Mouse (Mus musculus): ENCODE results near the gene Sbp.
"Not testable (repeated sequence)": the region's sequence is repeated elsewhere in the genome, so short reads cannot be mapped to it uniquely, and the experiment has no call there.

Gene Sbp

DNA sequence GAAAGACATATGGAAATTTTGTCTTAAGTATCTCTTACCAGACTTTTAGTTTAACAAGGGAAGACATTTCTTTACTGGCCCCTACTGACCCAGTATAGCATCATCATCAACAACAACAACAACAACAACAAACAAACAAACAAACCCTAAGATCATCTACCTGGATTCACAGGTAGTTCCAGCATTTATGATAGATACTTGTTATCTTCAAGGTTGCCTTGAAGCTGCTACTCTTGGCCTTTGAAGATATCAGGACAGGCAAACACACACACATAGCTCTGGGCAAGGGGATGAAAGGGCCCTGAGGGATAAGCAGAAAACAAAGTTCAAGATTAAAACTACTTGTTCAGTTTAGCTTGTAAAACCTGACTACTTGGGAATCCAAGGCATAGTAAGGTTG, at the start of gene Sbp:
TSS of gene Sbp (plus strand) at position 301 of the 400 bp plus-strand sequence.
- DNase-seq (ENCODE audit: low spot score in 2 of 2): no peak

DNA sequence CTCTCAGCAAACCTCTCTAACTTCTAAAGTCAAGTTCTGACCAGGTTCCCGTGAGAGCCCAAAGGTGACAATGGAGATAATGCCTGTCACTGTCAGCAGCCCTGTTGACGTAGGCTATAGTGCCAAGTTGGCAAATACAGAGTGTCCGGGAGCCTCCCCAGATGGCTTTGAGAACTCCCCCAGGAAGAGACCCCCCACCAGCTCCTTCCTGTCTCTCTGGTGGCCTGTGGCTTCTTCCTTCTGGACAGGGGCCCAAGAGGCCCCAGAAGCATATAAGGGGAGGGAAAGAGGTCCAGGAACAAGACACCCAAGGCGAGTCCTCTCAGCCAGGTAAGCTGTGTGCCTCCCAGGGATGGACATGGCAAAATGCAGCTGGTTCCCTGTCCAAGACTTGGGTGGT, 24.3 kb upstream of the Sbp start, which contains the start of gene Dcpp3:
TSS of gene Dcpp3 (plus strand) at position 301 of the 400 bp plus-strand sequence.
- not testable (repeated sequence) for DNase-seq (ENCODE audit: low spot score in 2 of 2)

DNA sequence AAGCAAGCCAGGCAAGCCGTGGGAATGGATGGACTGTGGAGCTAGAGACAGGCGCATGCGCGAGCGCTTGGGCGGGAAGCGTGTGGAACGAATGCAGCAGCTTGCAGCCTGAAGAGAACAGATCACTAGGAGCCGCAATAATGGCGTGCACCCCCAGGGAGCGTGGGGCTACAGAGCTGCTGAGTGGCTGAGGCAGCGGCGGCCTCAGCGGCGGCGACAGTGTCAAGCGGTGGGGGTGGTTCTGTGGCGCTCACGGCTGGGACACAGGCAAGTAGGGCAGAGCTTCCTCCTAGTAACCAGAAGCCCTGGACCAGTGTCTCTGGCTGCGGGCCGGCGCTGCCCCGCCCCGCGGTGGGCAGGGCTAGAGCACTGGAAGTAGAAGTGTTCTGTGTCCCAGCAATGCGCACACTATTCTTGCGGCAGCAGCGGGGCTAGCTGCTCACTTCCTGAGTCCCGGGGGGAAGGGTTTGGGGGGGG, 16.9 kb upstream of the Sbp start:
- peak; percentile 80 to 81 for DNase-seq (ENCODE audit: low spot score in 2 of 2)

DNA sequence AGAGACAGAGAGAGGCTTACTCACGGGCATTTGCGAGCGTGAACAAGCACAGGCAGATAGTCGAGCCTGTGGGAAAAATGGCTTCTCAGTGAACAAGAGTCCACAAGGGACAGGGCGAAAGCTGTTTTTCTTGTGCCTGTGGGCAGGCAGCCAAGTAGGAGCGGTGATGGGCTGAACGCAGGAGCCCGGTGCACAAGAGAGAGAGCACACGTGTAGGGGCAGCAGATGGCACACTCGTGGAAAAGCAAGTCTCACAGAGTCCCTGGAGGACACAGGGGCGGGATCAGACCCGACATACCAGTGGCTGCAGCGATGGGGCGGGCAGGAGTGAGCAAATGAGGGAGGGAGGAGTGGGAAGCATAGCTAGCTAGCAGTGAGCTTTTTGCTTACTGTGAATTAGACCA, 16.4 kb upstream of the Sbp start:
- peak in 1 of 2 experiments; percentile 2 for DNase-seq (ENCODE audit: low spot score in 2 of 2)

DNA sequence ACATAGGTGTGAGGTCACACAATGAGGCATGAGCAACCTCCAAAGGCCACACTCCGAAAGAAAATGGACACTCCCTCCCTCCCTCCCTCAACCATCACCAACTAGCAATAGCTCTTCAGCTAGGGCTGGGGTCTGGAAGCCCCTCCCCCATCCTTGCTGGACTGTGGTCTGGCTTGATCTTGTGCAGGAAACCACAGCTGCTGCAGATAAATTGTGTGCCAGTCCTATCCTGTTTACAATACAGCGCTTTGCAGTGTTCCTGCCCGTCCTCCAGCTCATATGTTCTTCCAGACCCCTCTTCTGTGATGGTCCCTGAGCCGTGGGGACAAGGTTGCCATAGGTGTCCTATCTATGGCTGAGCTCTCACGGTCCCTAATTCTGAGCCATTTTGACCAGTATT, 10.3 kb upstream of the Sbp start:
- no peak for DNase-seq (ENCODE audit: low spot score in 2 of 2)

DNA sequence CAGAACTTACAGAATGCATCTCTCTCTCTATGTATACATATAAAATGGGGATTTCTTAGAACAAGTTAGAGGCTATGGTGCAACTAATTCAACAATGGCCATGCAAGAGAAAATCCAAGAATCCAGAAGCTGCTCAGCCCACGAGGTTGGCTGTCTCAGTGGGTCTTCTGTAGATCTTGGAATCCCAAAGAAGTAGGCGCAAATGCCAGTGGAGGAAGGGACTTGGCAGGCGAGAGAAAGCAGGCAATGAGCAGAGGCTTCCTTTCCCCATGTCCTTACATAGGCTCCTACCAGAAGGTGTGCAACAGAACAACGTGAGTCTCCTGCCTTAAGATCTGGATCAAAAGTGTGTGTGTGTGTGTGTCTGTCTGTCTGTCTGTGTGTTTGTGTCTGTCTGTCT, 6.0 kb downstream of the Sbp start:
- not testable (repeated sequence) for DNase-seq (ENCODE audit: low spot score in 2 of 2)

DNA sequence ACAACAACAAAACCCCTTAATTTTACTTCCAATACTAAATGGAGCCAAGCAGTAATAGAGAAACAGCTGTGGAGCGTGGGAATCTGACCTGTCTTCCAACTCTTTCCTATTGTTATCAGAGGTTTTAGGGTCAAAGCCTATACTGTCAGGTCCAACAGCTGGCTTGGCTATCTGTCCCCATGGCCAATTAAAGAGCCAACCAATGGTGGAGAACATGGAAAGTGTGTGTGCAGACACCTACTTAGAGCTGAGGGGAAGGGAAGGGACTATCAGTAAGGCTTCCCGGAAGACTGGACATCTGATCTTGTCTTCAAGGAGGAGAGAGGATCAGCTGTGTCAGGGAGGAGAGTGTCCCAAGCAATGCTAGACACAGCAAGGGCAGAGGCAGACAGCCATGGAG, 7.6 kb downstream of the Sbp start:
- DNase-seq (ENCODE audit: low spot score in 2 of 2): no peak

DNA sequence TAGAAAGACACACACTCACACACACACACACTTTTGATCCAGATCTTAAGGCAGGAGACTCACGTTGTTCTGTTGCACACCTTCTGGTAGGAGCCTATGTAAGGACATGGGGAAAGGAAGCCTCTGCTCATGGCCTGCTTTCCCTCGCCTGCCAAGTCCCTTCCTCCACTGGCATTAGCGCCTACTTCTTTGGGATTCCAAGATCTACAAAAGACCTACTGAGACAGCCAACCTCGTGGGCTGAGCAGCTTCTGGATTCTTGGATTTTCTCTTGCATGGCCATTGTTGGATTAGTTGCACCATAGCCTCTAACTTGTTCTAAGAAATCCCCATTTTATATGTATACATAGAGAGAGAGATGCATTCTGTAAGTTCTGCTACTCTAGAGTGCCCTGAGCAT, 9.4 kb downstream of the Sbp start:
- DNase-seq (ENCODE audit: low spot score in 2 of 2): not testable (repeated sequence)

DNA sequence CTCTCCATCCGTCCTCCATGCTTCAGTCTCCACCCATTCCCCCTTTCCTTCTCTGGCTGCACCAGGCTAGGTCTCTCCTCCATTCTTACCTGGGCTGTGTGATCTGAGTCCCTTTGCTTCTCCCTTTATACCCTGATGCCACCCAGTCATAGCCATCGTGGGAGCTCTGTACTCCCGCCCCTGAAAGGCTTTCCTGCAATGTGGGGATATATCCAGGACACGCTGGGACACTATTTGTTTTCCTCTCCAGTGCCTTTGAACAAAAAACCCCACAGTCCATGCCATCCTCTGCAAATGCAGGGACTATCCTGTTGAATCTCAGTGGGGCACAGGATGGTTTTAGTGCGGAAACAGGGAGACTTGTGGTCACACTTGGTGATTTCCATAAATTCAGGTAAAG, 13.7 kb downstream of the Sbp start, which contains the start of gene Sbpl:
TSS of gene Sbpl (minus strand) at position 101 of the 400 bp plus-strand sequence.
- no peak for DNase-seq (ENCODE audit: low spot score in 2 of 2)

DNA sequence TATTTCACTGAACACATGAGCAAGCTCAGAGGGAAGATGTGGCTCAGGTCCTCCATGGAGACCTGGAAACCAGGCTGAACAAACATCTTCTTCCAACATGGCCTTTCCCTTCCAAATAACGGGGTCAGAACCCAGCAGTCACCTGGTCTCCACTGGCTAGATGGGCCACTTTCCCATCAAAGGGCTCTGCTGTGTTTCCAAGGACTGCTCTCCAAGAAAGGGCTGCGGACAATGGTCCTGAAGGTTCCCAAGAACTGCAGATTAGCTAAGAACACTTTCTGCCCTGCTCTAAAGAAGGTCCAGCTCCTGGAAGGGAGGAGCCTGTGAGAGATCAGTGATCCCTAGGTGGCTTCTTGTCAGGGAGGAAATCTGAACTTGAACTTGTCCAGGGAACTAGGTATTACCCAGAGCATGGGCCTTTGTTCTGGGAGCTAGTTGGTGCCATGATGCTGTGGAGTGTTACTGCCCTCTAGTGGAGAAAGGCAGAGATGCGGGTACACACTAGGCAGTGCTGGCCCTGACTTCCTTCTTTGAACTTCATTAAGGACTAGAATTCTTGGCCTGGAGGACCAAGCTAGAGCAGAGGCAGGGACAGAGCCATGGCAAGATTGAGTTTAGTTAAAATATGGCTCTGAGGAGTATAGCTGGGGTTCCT, 18.7 kb downstream of the Sbp start:
- DNase-seq (ENCODE audit: low spot score in 2 of 2): peak; percentile 62 to 72

DNA sequence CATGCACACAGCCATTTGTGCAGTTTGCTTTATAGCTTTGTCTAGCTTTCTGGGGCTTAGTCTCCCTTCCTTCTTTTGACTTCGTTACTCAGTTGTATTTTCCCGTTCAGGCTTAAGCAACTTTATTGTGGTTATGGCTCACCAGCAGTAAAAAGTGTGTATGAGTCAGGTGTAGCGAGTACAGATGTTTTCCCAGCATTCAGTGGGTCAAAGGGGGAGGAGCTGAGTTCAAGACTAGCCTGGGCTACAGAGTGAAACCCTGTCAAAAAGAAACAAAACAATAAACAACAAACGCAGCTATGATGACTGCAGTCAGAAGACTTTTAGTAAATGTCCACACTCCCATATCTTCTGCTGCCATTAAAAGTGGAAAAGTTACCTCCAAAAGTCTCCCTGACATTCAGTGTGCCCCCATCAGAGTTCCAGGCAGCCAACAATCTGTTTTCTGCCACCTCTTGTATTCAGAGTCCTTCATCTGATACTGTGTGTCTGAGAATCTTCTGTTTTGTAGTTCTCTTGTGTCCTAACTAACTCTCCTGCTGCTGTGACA, 20.2 kb downstream of the Sbp start:
- DNase-seq (ENCODE audit: low spot score in 2 of 2): no peak

DNA sequence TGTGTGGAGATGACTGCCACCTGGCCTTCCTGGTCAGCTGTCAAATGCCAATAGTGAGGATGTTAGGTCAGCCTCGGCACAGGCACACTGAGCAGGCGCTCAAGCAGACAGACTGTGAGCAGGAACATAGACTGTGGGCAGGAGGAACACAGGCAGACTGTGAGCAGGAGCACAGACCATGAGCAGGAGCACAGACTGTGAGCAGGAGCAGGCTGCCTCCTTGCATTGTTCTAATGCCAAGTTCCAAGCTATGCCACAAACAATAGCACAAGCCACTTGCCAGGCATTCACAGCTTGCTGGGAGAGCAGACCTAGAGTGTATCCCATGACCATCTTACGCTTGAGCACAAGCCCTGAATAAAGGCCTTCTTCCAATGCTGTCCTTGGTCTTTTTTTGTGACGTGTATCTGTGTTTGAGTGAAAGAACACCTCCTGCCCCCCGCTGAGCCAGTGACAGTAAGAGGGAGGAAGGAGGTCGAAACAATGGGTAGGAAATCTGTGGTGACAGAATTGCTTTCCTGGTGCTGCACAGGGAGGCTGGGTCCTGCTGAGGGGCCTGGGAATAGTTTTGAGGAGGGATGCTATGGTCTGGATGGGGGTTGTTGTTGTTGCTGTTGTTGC, 24.4 kb downstream of the Sbp start:
- no peak for DNase-seq (ENCODE audit: low spot score in 2 of 2)

DNA sequence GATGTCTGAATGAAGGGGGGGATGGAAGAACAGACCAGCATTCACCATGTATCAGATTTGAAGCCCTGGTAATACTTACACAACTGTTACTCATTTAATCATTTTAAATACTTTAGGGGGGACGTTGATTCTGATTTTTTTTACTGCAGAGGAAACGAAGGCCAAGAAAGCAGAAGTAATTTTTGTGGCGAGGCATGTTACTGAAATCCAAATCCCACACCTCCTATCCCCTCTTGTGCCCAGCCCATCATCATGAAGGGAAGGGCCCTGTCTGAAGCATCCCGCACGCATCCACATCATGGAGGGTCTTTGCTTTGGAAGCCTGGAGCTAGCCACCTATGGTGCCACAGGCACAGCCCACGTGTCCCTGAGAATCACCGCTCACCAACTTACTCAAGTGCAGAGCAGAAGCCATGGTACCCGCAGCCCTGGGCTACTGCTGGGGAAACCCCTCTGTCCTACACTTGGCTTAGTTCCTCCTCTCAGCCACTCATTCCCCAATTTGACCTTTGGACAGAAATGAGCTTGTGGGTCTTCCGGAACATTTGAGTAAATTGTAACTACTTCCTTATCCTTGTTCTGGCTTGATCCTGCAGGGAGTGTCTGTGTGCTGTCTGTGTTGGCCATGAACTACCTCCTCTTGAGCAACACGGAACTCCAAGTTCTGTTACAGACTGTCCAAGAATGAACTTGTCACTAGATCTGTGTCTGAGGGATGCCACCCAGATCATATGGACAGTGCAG, 25.4 kb downstream of the Sbp start:
- peak in 1 of 2 experiments; percentile 12 for DNase-seq (ENCODE audit: low spot score in 2 of 2)

DNA sequence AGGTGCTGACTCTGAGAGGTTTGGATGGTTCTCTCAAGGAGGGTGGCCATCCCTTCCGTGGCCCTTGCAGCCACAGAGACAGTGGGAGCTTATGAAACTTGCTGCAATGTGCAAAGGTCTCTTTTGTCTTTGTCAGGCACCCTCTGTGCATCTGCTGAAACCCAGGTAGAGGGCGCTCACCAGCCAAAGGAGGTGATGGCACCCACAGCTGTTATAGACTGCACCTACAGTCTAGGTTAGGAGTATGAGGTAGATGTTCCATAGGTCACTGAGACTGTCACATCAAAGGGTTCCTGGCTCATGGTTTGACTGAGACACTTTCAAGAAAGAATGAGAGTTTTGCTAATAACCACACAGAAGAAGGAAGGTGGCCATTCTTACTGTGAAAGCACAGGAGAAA, 27.3 kb downstream of the Sbp start:
- no peak for DNase-seq (ENCODE audit: low spot score in 2 of 2)

DNA sequence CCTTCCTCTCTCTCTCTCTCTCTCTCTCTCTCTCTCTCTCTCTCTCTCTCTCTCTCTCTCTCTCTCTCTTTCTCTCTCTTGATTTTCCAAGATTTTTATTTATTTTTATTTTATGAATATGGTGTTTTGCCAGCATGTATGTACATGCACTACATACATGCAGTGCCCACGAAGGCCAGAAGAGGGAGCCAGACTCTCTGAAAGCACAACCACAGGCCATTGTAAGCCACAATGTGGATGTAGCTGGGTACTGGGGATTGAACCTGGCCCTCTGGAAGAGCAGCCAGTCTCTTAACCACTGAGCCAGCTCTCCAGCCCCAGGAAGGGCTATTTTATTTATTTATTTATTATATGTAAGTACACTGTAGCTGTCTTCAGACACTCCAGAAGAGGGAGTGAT, 27.8 kb downstream of the Sbp start:
- peak; percentile 60 to 72 for DNase-seq (ENCODE audit: low spot score in 2 of 2)

DNA sequence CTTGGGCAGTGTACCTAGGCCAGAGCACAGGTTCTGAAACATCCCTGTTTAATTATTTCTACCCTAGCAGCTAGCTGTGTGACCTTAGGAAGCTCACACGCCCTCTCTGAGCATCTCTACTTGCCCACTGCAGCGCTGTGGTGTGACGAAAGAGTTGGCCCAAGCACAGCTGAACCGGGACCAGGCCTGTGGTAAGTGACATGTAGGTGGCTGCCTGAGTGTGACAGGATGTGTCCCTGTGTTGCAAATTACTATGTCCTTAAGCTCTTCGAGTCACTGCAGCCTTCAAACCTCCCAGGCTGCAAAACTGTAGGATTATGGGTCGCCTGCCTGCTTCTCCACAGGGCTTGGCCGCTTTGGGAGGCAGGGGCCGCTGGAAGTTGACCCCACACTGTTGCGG, 29.8 kb downstream of the Sbp start:
- no peak for DNase-seq (ENCODE audit: low spot score in 2 of 2)

DNA sequence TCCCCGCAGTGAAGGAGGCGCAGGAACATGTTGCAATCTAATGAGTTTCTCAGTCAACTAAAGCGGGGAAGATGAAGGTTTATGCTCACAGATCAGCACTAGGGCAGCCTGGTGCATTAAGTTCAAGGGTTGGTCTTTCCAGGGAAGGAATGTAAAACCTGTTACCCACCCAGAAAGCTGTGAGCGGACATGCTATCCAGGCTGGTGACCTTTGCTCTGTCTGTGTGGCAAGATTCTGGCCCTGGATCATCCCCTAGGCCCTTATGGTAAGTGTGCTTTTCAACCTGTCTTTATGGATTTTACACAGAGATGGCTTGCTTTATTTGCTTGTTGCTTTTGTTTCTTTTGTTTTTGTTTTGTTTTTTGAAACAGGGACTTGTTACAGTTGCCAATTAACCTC, 35.2 kb downstream of the Sbp start:
- DNase-seq (ENCODE audit: low spot score in 2 of 2): no peak

DNA sequence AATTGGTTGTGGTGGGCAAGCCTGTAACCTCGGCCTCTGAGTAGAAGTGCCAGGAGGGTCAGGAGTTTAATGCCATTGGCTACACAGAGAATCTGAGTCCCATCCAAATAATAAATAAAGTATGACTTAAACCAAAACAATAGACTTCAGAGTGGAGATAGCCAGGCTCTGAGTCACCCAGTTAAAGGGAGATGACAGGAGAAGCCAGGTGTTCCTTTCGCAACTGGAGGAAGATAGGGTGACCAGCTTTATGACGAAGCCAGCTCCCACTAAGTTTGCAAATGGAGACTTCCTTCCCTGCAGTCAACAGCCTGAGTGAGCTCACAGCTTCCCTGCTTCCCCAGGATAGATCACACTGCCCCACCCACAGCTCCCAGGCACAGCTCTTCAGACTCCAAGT, 38.0 kb downstream of the Sbp start:
- DNase-seq (ENCODE audit: low spot score in 2 of 2): no peak

DNA sequence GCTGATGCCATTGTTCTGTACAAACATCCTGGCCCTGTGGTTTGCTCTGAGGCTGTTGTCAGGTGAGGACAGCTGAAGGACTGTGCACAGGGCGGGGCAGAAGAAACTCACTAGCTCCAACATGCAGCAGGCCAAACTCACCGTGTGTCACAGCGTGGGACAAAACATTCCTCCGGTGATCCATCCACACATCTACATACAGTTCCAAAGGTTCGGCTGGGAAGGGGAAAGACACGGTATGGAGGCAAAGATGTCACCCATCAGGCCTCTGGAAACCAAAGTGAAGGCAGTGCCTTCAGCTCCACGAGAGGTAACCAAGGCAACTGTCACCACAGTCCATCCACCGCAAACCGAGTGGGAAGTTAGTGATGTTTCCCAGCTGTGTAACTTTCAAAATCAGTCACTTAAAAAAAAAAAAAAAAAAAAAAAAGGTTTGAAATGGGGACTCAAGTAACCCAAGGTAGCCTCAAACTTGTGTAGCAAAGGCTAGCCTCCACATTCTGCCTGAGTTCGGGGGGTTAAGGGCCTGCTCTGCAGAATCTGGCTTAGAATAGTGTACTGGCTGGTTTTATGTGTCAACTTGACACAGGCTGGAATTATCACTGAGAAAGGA, 38.9 kb downstream of the Sbp start, which contains the start of gene Prss30:
TSS of gene Prss30 (minus strand) at position 270 of the 613 bp plus-strand sequence.
- DNase-seq (ENCODE audit: low spot score in 2 of 2): peak; percentile 41 to 61

DNA sequence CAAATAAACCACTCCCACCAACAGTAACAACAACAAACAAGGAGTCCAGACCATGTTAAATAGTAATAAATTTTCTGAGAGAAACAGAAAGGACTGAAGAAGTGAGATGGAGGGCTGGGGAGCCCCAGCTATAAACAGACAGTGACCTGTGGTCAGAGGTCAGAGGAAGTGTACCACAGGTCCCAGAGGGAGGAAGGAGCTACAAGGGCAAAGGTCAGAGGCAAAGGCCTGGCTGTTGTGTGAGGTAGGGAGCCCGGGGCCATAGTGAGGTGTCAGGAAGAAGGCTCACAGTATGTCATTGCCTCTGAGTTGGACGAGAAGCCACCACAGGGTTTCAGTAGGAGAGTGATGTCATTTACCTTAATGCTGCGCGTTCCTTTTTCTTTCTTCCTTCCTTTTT, 41.4 kb downstream of the Sbp start:
- peak in 1 of 2 experiments; percentile 3 for DNase-seq (ENCODE audit: low spot score in 2 of 2)

DNA sequence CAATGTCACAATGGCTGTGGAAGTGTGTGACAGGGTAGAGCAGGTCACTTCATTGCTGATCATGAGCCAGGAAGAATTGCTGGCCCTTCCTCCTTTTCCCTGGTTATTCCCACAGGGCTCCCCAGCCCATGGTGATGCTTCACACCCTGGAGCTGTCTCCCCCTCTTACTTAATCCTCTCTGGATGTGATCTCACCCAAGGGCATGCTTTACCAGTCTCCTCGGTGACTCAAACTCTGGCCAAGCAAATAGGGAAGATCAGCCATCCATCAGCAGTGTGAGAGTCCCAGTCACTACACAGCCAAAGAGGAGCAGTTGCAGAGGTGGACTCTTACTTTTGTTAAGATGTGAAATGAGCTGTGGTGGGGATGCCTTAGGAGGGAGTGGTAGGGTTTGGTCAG, 43.5 kb downstream of the Sbp start:
- DNase-seq (ENCODE audit: low spot score in 2 of 2): no peak

DNA sequence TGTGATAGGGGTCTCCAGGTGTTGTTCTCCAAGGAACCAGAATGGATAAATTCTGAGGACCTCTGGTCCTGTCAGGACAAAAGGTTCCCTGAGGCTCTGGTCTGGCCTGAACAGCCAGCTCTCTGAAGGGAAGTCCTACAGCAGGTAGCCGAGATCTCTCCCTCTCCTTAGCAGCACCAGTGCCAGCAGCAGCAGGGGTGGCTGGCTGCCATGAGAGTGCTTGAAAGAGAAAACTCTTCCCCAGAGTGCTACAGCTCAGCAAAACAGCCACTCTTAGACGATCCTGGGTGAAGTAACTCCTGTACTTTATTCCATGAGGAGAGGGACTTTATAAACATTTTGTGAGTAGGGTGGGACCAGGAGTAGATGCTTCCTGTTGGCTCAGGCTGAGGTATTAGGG, 48.3 kb downstream of the Sbp start:
- DNase-seq (ENCODE audit: low spot score in 2 of 2): no peak

Data from natural killer cell, adult 2 months (primary cell).